Mouse (Mus musculus) limb, embryonic 14.5 days (tissue): ENCODE measurements around the gene Srrd. TPM values are rescaled to one million over a fixed set of nuclear protein-coding genes. Genes with fewer than 3 reads are reported as not detected.

Source experiments
- ATAC-seq: fragments of 200-750 bp; cut with Nextera tagmentation; 2 replicates; pipeline ENCODE4 v1.8.0; 2017; ENCODE audit warnings: low read depth, moderate number of reproducible peaks, moderate TSS enrichment; ENCODE audit not compliant: low FRiP score
- DNase-seq: peaks from one replicate; pipeline ENCODE4 v3.0.0-alpha.2; 2015; ENCODE audit warnings: low spot score
- H3K27ac ChIP-seq: fragments of 300-500 bp; sonication (generic); replicated peaks from 2 replicates; pipeline ENCODE4 v1.5.1; 2014; ENCODE audit warnings: low read depth, mild to moderate bottlenecking, low read length, moderate library complexity, mixed read lengths
- H3K27me3 ChIP-seq: fragments of 300-500 bp; sonication (generic); 2 replicates; pipeline ENCODE4 v1.6.1; 2014; ENCODE audit warnings: low read length, mixed read lengths; ENCODE audit not compliant: control insufficient read depth, insufficient read depth
- H3K36me3 ChIP-seq: fragments of 300-500 bp; sonication (generic); 2 replicates; pipeline ENCODE4 v1.6.1; 2014; ENCODE audit warnings: mild to moderate bottlenecking, low read length, moderate library complexity, mixed read lengths; ENCODE audit not compliant: control insufficient read depth, insufficient read depth
- H3K4me1 ChIP-seq: fragments of 300-500 bp; sonication (generic); 2 replicates; pipeline ENCODE4 v1.6.1; 2014; ENCODE audit warnings: antibody characterized with exemption, low read length, mixed read lengths; ENCODE audit not compliant: control insufficient read depth, insufficient read depth
- H3K4me2 ChIP-seq: fragments of 300-500 bp; sonication (generic); replicated peaks from 2 replicates; pipeline ENCODE4 v1.6.1; 2014; ENCODE audit warnings: low read depth, mild to moderate bottlenecking, low read length, moderate library complexity; ENCODE audit not compliant: severe bottlenecking
- H3K4me3 ChIP-seq: fragments of 300-500 bp; sonication (generic); replicated peaks from 2 replicates; pipeline ENCODE4 v1.5.1; 2014; ENCODE audit warnings: low read length
- H3K9ac ChIP-seq: fragments of 300-500 bp; sonication (generic); 2 replicates; pipeline ENCODE4 v1.6.1; 2014; ENCODE audit warnings: mild to moderate bottlenecking, low read depth, low read length, moderate library complexity; ENCODE audit not compliant: severe bottlenecking
- H3K9me3 ChIP-seq: fragments of 300-500 bp; sonication (generic); 2 replicates; pipeline ENCODE4 v1.6.1; 2016; ENCODE audit warnings: low read length; ENCODE audit not compliant: control insufficient read depth
- POLR2A ChIP-seq: fragments of 200-500 bp; IDR thresholded peaks from 2 replicates; pipeline ENCODE4 v1.8.0; 2012; ENCODE audit warnings: inconsistent platforms, mild to moderate bottlenecking, moderate library complexity, borderline replicate concordance; ENCODE audit not compliant: insufficient read depth, insufficient read length; ENCODE audit errors: extremely low read depth
- WGBS: fragments of 180-500 bp; shearing (Covaris S2); extraction: QIAGEN DNeasy Blood & Tissue Kit; methylation state at CpG from one replicate; pipeline ENCODE4 v1.1.7; 2014; 5-methylcytosine and 5-hydroxymethylcytosine counted together
- polyA plus RNA-seq, 2 experiments: library from polyadenylated mRNA; depleted of rRNA in 1 of 2; stranded (reverse) in 1 of 2; unstranded in 1 of 2; fragments of >200 nt; fragmentation: Nextera tagmentation in 1 of 2; extraction: Ambion mirVana in 1 of 2; gene quantifications; 2 replicates each; pipeline versions ENCODE4 v1.2.1 to v1.2.3; 2012 to 2014

Gene Srrd
- polyA plus RNA-seq, 2 experiments, result 43.7 to 60.7 TPM

GRCm38 (mm10) chr5:112289236-112289635 lies 53.6 kb downstream of the Srrd start:
- H3K4me3 ChIP-seq, result no peak overlapping the region
- H3K9ac ChIP-seq, result no peak overlapping the region
- no peak overlapping the region for H3K27ac ChIP-seq
- peaks cover 5% of the 10 kb centered on the region; the same call in 1 of the 2 replicates for H3K4me1 ChIP-seq
- no peak overlapping the region for H3K4me2 ChIP-seq
- DNase-seq (peak; percentile 51), ATAC-seq (no peak)
- no peak for TF ChIP-seq POLR2A
- 57% methylated on average over 6 of the region's 8 CpGs for WGBS
- no peaks in the 10 kb centered on the region for H3K27me3 ChIP-seq
- no peaks in the 10 kb centered on the region for H3K9me3 ChIP-seq
- no peaks in the 10 kb centered on the region for H3K36me3 ChIP-seq

- Histone ChIP-seq H3K4me3 (no peak overlapping the region), H3K4me1 (peaks cover 5% of the 10 kb centered on the region; the same call in 1 of the 2 replicates), H3K36me3 (no peaks in the 10 kb centered on the region), H3K27ac (no peak overlapping the region), H3K9ac (no peak overlapping the region), H3K4me2 (no peak overlapping the region), H3K27me3 (no peaks in the 10 kb centered on the region), H3K9me3 (no peaks in the 10 kb centered on the region)
- ATAC-seq, result no peak
- 78% methylated on average over 9 of the region's 9 CpGs for WGBS
- no peak for TF ChIP-seq POLR2A
- DNase-seq, result no peak
These were observed 54.4 kb downstream of the Srrd start for GRCm38 (mm10) chr5:112288193-112289141.

DNA sequence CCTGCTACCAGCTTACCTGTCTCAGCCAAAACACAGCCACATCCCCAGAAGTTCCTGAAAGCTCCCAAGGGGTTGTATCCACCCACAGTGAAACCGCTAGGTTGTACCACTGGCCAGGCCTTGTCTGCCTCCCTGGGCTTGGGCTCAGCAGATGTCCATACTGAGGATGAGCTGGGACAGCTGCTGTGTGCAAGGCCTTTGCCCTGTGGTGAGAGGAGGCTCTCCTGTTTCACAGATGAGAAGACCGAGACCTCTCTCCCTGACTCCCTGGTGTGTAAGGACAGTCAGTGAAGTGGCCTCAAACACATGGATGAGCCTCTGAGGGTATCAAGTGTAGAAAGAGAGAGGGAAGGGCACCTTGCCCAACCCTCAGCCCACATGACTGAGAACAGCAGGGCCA lies 55.2 kb downstream of the Srrd start:
- ATAC-seq (no peak), DNase-seq (no peak)
- peaks cover 5% of the 10 kb centered on the region; the same call in 1 of the 2 replicates for H3K4me1 ChIP-seq
- no peak for TF ChIP-seq POLR2A
- H3K4me2 ChIP-seq, result no peak overlapping the region
- no peak overlapping the region for H3K4me3 ChIP-seq
- H3K9me3 ChIP-seq, result no peaks in the 10 kb centered on the region
- H3K36me3 ChIP-seq, result no peaks in the 10 kb centered on the region
- H3K27me3 ChIP-seq, result no peaks in the 10 kb centered on the region
- no peak overlapping the region for H3K9ac ChIP-seq
- WGBS, result 87% methylated on average over 2 of the region's 2 CpGs
- no peak overlapping the region for H3K27ac ChIP-seq

Other genes starting within 250 kb of the Srrd start
- gene Cryba4, start 90.5 kb downstream of the Srrd start, polyA plus RNA-seq (2012; rRNA removed), result 1.2 and 2.3 TPM in 2 replicates
- gene Cryba4, start 90.5 kb downstream of the Srrd start, polyA plus RNA-seq (2014; fragmentation: Nextera tagmentation; extraction: Ambion mirVana), result 1.8 and 2.1 TPM in 2 replicates
- 0.50 and 0.54 TPM in 2 replicates for gene Crybb1, start 87.2 kb downstream of the Srrd start, polyA plus RNA-seq (2012; rRNA removed)
- 1.9 and 2.2 TPM in 2 replicates for gene Crybb1, start 87.2 kb downstream of the Srrd start, polyA plus RNA-seq (2014; fragmentation: Nextera tagmentation; extraction: Ambion mirVana)
- gene Tpst2, start 66.3 kb downstream of the Srrd start, polyA plus RNA-seq (2012; rRNA removed), result 37.0 and 41.4 TPM in 2 replicates
- gene Tpst2, start 66.3 kb downstream of the Srrd start, polyA plus RNA-seq (2014; fragmentation: Nextera tagmentation; extraction: Ambion mirVana), result 39.7 and 46.5 TPM in 2 replicates
- gene Tfip11, start 16.7 kb downstream of the Srrd start, polyA plus RNA-seq (2012; rRNA removed), result 33.4 and 35.2 TPM in 2 replicates
- 23.1 and 25.9 TPM in 2 replicates for gene Tfip11, start 16.7 kb downstream of the Srrd start, polyA plus RNA-seq (2014; fragmentation: Nextera tagmentation; extraction: Ambion mirVana)
- gene Hps4, start within 50 bp of the Srrd start, polyA plus RNA-seq (2012; rRNA removed), result 52.5 and 72.0 TPM in 2 replicates
- gene Hps4, start within 50 bp of the Srrd start, polyA plus RNA-seq (2014; fragmentation: Nextera tagmentation; extraction: Ambion mirVana), result 28.0 and 31.9 TPM in 2 replicates
- gene Gm6583, start 13.0 kb upstream of the Srrd start, polyA plus RNA-seq (2012; rRNA removed), result not detected in 2 replicates
- 0.08 and 0.22 TPM in 2 replicates for gene Gm6583, start 13.0 kb upstream of the Srrd start, polyA plus RNA-seq (2014; fragmentation: Nextera tagmentation; extraction: Ambion mirVana)
- gene Asphd2, start 51.8 kb upstream of the Srrd start, polyA plus RNA-seq (2012; rRNA removed), result 23.1 and 36.8 TPM in 2 replicates
- 25.9 and 26.1 TPM in 2 replicates for gene Asphd2, start 51.8 kb upstream of the Srrd start, polyA plus RNA-seq (2014; fragmentation: Nextera tagmentation; extraction: Ambion mirVana)
- gene Gm6588, start 106.4 kb upstream of the Srrd start, polyA plus RNA-seq (2012; rRNA removed), result not detected in 2 replicates
- not detected in 2 replicates for gene Gm6588, start 106.4 kb upstream of the Srrd start, polyA plus RNA-seq (2014; fragmentation: Nextera tagmentation; extraction: Ambion mirVana)
- gene Sez6l, start 234.1 kb upstream of the Srrd start, polyA plus RNA-seq (2012; rRNA removed), result 1.8 and 2.1 TPM in 2 replicates
- 0.83 and 0.89 TPM in 2 replicates for gene Sez6l, start 234.1 kb upstream of the Srrd start, polyA plus RNA-seq (2014; fragmentation: Nextera tagmentation; extraction: Ambion mirVana)